Mouse (Mus musculus): ENCODE results near the gene Gm26566.

DNA sequence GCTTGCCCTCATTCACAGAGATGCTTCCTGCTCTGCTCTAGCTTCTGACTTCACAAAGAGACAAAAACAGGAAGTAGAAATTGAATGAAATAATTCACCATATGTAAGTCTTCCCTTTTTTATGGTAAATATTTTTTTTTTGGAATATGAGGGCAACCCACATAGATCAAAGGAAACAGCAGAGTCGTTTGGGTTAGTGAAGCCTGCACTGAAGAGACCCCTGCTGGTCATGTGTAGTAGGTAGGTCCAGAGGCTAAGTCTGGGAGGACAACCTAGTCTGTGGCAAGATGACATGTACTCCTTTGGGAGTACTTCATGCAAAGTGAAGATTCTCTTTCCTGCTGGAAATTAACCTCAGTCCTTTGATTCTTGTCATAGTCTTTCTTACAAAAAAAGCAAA, 5.7 kb downstream of the Gm26566 start:
- TF ChIP-seq CTCF (conservative IDR thresholded peaks at IDR 0.05; ENCODE audit: insufficient read depth, insufficient read length, low read depth, low read length) (peak; percentile 78), POLR2A (IDR thresholded peaks at IDR 0.05; ENCODE audit: low read depth, low read length) (no peak)

Measured in kidney, adult 2 months (tissue).